In the genomic region with DNA sequence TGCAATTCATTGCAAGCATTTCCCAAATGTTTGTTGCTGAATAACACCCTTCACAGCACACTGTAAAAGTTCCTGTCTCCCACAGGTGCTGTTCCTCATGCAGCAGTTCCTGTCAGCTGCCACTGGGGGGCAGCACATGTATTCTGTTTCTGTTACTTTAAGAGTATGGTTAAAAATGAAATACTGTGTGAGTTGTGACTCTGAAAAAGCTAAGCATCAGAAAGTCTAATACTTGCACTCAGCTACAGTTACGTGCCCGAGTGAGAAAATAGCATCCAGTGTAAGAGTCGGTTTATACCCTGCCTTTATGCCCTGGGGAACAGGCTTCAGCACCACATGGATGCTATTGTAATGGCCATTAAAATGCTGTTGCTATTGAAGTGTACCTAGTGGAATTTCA, we compare ENCODE assay signal across 7 mouse cellular contexts. TPM values are rescaled to one million over a fixed set of nuclear protein-coding genes. Genes with fewer than 3 reads are reported as not detected.
DNase-seq lines count a peak whose midpoint lies in the region; ATAC-seq and TF ChIP-seq lines count a peak whose summit lies in the region.

No protein-coding gene starts in this region.

- DNase-seq in lung, embryonic 14.5 days: peak; percentile 80
- no peak for DNase-seq in lung, postnatal 25 days (ENCODE audit: low spot score)
- DNase-seq in R1 (ENCODE audit: low read depth, low spot score): peak; percentile 46
- peak; percentile 70 for DNase-seq in hindbrain, embryonic 11.5 days (ENCODE audit: low spot score)
- DNase-seq in limb, embryonic 11.5 days (ENCODE audit: low spot score): peak; percentile 59
- peak; percentile 66 for DNase-seq in retina, postnatal 1 day

- no peaks in the 10 kb centered on the region for H3K36me3 ChIP-seq in lung, embryonic 14.5 days (ENCODE audit: insufficient read depth)
- H3K36me3 ChIP-seq in hindbrain, embryonic 11.5 days (ENCODE audit: control insufficient read depth, insufficient read depth, low read length): no peaks in the 10 kb centered on the region
- no peaks in the 10 kb centered on the region for H3K36me3 ChIP-seq in limb, embryonic 11.5 days (ENCODE audit: control insufficient read depth, insufficient read depth, low read length)

- H3K9me3 ChIP-seq in lung, embryonic 14.5 days (ENCODE audit: low read depth, low read length): no peaks in the 10 kb centered on the region
- no peaks in the 10 kb centered on the region for H3K9me3 ChIP-seq in hindbrain, embryonic 11.5 days (ENCODE audit: control insufficient read depth, low read length)
- no peaks in the 10 kb centered on the region for H3K9me3 ChIP-seq in limb, embryonic 11.5 days (ENCODE audit: control insufficient read depth, low read length)

- TF ChIP-seq POLR2A in cortical plate, adult 2 months (IDR thresholded peaks at IDR 0.05; ENCODE audit: extremely low read depth, insufficient read depth, low read length): no peak

- WGBS in lung, embryonic 14.5 days: 29% methylated on average over 3 of the region's 3 CpGs
- WGBS in hindbrain, embryonic 11.5 days: 52% methylated on average over 3 of the region's 3 CpGs
- WGBS in limb, embryonic 11.5 days: 43% methylated on average over 3 of the region's 3 CpGs

- TF ChIP-seq CTCF in lung, embryonic 14.5 days (IDR thresholded peaks at IDR 0.05; ENCODE audit: low read depth): peak; percentile 86
- peak; percentile 78 for TF ChIP-seq CTCF in cortical plate, adult 2 months (IDR thresholded peaks at IDR 0.05; ENCODE audit: extremely low read depth, insufficient read depth, low read length)

- H3K4me3 ChIP-seq in lung, embryonic 14.5 days (ENCODE audit: low read depth, low read length): no peak overlapping the region
- H3K4me3 ChIP-seq in cortical plate, adult 2 months (ENCODE audit: insufficient read depth, low read length): no peak overlapping the region
- H3K4me3 ChIP-seq in hindbrain, embryonic 11.5 days (ENCODE audit: low read depth, low read length): no peak overlapping the region
- H3K4me3 ChIP-seq in limb, embryonic 11.5 days (ENCODE audit: low read depth, low read length): no peak overlapping the region

- H3K9ac ChIP-seq in lung, embryonic 14.5 days: no peak overlapping the region
- H3K9ac ChIP-seq in hindbrain, embryonic 11.5 days (ENCODE audit: low read depth, low read length): no peak overlapping the region
- H3K9ac ChIP-seq in limb, embryonic 11.5 days (ENCODE audit: low read length): no peak overlapping the region

- ATAC-seq in lung, embryonic 14.5 days (ENCODE audit: insufficient read depth): peak; percentile 49; the same call in 1 of the 2 replicates
- ATAC-seq in hindbrain, embryonic 11.5 days (ENCODE audit: low FRiP score): peak; percentile 64
- ATAC-seq in limb, embryonic 11.5 days (ENCODE audit: insufficient number of reproducible peaks, low FRiP score, low TSS enrichment, low read depth): peak; percentile 57; the same call in 1 of the 2 replicates

- no peaks in the 10 kb centered on the region for H3K27me3 ChIP-seq in lung, embryonic 14.5 days (ENCODE audit: insufficient read depth, low read length)
- H3K27me3 ChIP-seq in hindbrain, embryonic 11.5 days (ENCODE audit: control insufficient read depth, insufficient read depth, low read length): no peaks in the 10 kb centered on the region
- no peaks in the 10 kb centered on the region for H3K27me3 ChIP-seq in limb, embryonic 11.5 days (ENCODE audit: control insufficient read depth, insufficient read depth, low read length)

- no peaks in the 10 kb centered on the region for H3K4me1 ChIP-seq in lung, embryonic 14.5 days (ENCODE audit: insufficient read depth)
- no peaks in the 10 kb centered on the region for H3K4me1 ChIP-seq in cortical plate, adult 2 months (ENCODE audit: control insufficient read depth, insufficient read depth, low read length)
- no peaks in the 10 kb centered on the region for H3K4me1 ChIP-seq in hindbrain, embryonic 11.5 days (replicated peaks; ENCODE audit: control insufficient read depth, insufficient read depth, low read length)
- H3K4me1 ChIP-seq in limb, embryonic 11.5 days (ENCODE audit: control insufficient read depth, insufficient read depth, low read length): no peaks in the 10 kb centered on the region

- H3K4me2 ChIP-seq in lung, embryonic 14.5 days: no peak overlapping the region
- H3K4me2 ChIP-seq in hindbrain, embryonic 11.5 days (replicated peaks; ENCODE audit: low read depth, low read length): no peak overlapping the region
- H3K4me2 ChIP-seq in limb, embryonic 11.5 days (ENCODE audit: low read depth, severe bottlenecking): no peak overlapping the region

- no peak overlapping the region for H3K27ac ChIP-seq in lung, embryonic 14.5 days (ENCODE audit: low read depth)
- H3K27ac ChIP-seq in cortical plate, adult 2 months (ENCODE audit: insufficient read depth, low read length): no peak overlapping the region
- no peak overlapping the region for H3K27ac ChIP-seq in hindbrain, embryonic 11.5 days (ENCODE audit: low read depth, low read length)
- no peak overlapping the region for H3K27ac ChIP-seq in limb, embryonic 11.5 days (replicated peaks; ENCODE audit: low read depth, low read length)

RNA-seq across cellular contexts. Expression of gene Hcn1, which starts 52.0 kb away (rescaled TPM):
- polyA plus RNA-seq in lung, embryonic 14.5 days (2014; fragmentation: Nextera tagmentation; extraction: Ambion mirVana): 0.36 and 0.38 TPM in 2 replicates
- 11.6 and 11.9 TPM in 2 replicates for polyA plus RNA-seq in cortical plate, adult 2 months (2012; rRNA removed)
- polyA plus RNA-seq in hindbrain, embryonic 11.5 days (2014; fragmentation: Nextera tagmentation; extraction: Ambion mirVana): 0.04 and 0.06 TPM in 2 replicates
- 0.05 and 0.06 TPM in 2 replicates for polyA plus RNA-seq in limb, embryonic 11.5 days (2014; fragmentation: Nextera tagmentation; extraction: Ambion mirVana)
